Mouse (Mus musculus): Measurements from ENCODE around the gene Sec16a. TPM values are rescaled to one million over a fixed set of nuclear protein-coding genes. Genes with fewer than 3 reads are reported as not detected.

Sec16a gene
- polyA plus RNA-seq (2012; rRNA removed) = 10.5 and 11.6 TPM in 2 replicates

DNA sequence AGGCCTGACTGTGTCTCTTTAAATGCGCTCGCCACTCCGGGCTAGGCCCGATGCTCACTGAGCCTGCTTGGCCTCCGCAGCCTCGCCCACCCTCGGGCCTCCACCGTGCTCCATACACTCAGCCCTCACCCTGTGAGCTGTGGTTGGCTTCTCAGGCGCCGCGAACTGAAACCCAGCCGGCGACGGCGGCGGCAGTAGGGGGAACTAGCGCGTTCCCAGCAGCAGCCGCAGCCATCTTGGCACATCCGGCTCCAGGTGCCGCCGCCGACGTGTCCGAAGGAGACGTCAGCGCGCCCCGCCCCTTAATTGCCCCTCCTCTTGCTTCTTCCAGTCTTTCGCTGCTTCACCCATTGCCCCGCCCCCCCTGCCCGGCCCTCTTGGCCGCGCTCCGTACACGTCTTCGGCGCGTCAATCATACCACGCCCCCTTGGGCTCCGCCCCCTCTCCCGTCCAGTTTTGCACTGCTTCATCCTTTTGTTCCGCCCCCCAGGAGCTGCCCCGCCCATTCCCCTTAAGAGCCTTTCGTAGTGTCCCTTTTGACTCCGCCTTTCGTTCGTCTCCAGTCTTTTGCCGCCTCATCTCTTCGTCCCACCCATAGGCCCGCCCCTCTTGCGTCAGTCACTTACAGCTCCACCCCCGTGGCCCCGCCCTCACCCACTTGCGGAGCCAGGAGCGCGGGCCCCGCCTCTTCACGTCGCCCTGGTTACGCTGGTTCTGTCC, at the start of gene Sec16a:
Gene Sec16a (minus strand): TSS at position 271 of the 720 bp plus-strand sequence.

GRCm38 (mm10) chr2:26408515-26409356, 36.3 kb downstream of the Sec16a start, which contains the start of gene Inpp5e:
Gene Inpp5e (minus strand): TSS chr2:26409203.

DNA sequence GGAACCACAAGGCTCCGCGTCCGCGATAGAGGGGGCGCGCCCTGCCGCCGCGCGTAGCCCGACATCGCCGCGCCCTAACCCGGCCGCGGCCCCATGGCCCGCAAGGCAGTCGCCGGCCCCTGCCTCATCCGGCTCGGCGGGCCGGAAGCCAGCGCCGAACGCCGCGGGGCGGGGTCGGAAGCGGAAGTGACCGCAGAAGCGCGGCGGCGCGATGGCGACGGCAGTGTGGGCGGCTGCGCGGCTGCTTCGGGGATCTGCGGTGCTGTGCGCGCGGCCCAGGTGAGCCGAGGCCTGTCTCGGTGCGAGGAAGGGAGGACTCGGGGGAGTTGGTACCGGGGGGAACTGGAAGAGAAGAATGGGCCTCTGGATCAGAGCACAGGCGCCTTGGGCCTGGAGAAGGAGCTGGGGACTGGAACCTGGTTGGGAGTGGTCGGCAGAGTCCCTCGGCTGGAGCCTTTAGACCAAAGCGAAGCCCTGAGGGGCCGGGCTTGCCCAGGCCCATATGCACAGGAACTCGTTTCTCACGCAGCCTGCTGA, 55.8 kb downstream of the Sec16a start, which contains the start of the genes Entr1 and Pmpca:
Gene Entr1 (minus strand): TSS at position 163 of the 537 bp plus-strand sequence.
Gene Pmpca (plus strand): TSS at position 186 of the 537 bp plus-strand sequence.

GRCm38 (mm10) chr2:26380131-26380771, 64.8 kb downstream of the Sec16a start, which contains the start of gene Snapc4:
Gene Snapc4 (minus strand): TSS chr2:26380653.

GRCm38 (mm10) chr2:26360772-26361171, 84.2 kb downstream of the Sec16a start, which contains the start of gene Card9:
Gene Card9 (minus strand): TSS chr2:26360918.

Other genes starting within 250 kb of the Sec16a start
- not detected in 2 replicates for gene Lhx3, start 236.9 kb downstream of the Sec16a start, polyA plus RNA-seq (2012; rRNA removed)
- gene Qsox2, start 207.7 kb downstream of the Sec16a start, polyA plus RNA-seq (2012; rRNA removed) = 4.3 and 5.0 TPM in 2 replicates
- gene Ccdc187, start 150.7 kb downstream of the Sec16a start, polyA plus RNA-seq (2012; rRNA removed) = 0.05 and 0.07 TPM in 2 replicates
- gene Gpsm1, start 129.7 kb downstream of the Sec16a start, polyA plus RNA-seq (2012; rRNA removed) = 2.0 TPM in 2 replicates
- gene Dnlz, start 93.1 kb downstream of the Sec16a start, polyA plus RNA-seq (2012; rRNA removed) = 6.6 and 7.2 TPM in 2 replicates
- 5.0 and 6.2 TPM in 2 replicates for gene Card9, start 84.3 kb downstream of the Sec16a start, polyA plus RNA-seq (2012; rRNA removed)
- 10.0 and 12.3 TPM in 2 replicates for gene Snapc4, start 64.6 kb downstream of the Sec16a start, polyA plus RNA-seq (2012; rRNA removed)
- 34.3 and 37.1 TPM in 2 replicates for gene Entr1, start 55.9 kb downstream of the Sec16a start, polyA plus RNA-seq (2012; rRNA removed)
- 40.3 and 46.0 TPM in 2 replicates for gene Pmpca, start 55.9 kb downstream of the Sec16a start, polyA plus RNA-seq (2012; rRNA removed)
- 6.1 and 6.7 TPM in 2 replicates for gene Inpp5e, start 36.0 kb downstream of the Sec16a start, polyA plus RNA-seq (2012; rRNA removed)
- 1.5 and 1.6 TPM in 2 replicates for gene Notch1, start 71.4 kb upstream of the Sec16a start, polyA plus RNA-seq (2012; rRNA removed)
- gene Egfl7, start 134.8 kb upstream of the Sec16a start, polyA plus RNA-seq (2012; rRNA removed) = 67.8 and 69.7 TPM in 2 replicates
- not detected in 2 replicates for gene Gm20532, start 141.4 kb upstream of the Sec16a start, polyA plus RNA-seq (2012; rRNA removed)
- 22.5 and 26.0 TPM in 2 replicates for gene Agpat2, start 159.2 kb upstream of the Sec16a start, polyA plus RNA-seq (2012; rRNA removed)
- gene Fam69b, start 183.2 kb upstream of the Sec16a start, polyA plus RNA-seq (2012; rRNA removed) = 0.89 and 1.00 TPM in 2 replicates
- not detected in 2 replicates for gene Lcn4, start 226.1 kb upstream of the Sec16a start, polyA plus RNA-seq (2012; rRNA removed)

Data from liver, embryonic 14 days (tissue).